Mouse (Mus musculus): ENCODE measurements around the gene Dkk3. TPM values are rescaled to one million over a fixed set of nuclear protein-coding genes. Genes with fewer than 3 reads are reported as not detected.
A peak's percentile ranks its signal among the peaks of the same experiment; 100 is the strongest.

The Dkk3 gene
- polyA plus RNA-seq, 1 experiment from 2014 or later: 55.0 TPM

DNA sequence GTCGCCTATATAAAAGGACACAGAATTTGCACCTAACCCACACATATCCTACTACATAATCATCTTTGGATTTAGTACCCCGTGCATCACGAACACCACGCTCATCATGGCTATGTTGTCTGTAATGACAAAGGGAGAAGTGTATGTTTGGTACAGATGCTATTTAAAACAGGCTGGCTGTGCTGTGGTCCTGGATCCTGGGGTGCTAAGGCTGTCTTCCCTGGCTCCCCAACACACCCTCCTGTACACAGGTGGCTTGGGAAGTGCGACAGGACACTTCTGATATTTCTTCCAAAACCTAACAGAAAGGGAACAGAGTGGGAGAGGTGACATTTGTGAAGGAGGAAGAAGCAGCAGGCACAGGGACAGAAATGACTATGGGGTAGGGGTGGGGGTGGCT is 35.2 kb downstream of the Dkk3 start:
- ATAC-seq (ENCODE audit: low read depth): no peak
- WGBS: 93% methylated on average over 5 of the region's 5 CpGs

DNA sequence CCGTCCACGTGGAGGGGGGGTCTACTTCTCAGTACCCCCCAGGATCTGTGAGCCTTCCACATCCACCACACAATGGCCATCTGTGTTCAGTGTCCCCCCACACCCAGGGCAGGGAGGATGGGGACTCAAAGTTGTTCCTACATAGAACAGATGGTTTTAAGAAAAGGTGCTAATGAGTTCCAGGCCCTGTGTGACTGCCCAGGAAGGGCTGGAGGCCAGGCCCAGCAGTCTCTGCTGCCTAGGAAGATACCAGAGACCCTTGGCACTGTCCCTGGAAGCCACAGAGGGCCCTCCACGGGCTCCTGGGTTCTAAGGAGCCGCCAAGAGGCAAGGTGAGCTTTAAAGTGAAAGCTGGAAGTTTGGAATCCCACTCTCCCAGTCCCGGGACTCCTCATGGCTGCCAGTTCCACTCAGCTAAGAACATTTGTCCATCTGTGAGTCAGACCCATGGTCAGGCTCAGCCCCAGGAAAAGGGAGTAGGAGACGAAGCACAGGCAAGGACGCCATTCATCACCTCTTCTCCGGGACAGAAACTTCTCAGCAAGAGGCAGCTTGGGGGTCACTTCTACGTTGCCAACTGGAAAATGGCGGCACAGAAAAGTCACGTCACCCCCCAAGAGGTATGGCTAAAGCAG is 36.9 kb downstream of the Dkk3 start:
- 62% methylated on average over 11 of the region's 11 CpGs for WGBS

More for the DNA sequence above, 35.2 kb downstream of the Dkk3 start:
- Histone ChIP-seq H3K4me1 (ENCODE audit: control insufficient read depth, insufficient read depth, low read length) (peaks cover 12% of the 10 kb centered on the region; the same call in 1 of the 2 replicates), H3K27ac (replicated peaks; ENCODE audit: low read depth, low read length) (no peak overlapping the region), H3K9me3 (ENCODE audit: control insufficient read depth, low read length) (no peaks in the 10 kb centered on the region), H3K9ac (ENCODE audit: low read depth, low read length) (no peak overlapping the region), H3K27me3 (replicated peaks; ENCODE audit: control insufficient read depth, insufficient read depth, low read length) (no peaks in the 10 kb centered on the region), H3K36me3 (ENCODE audit: control insufficient read depth, insufficient read depth, low read length) (no peaks in the 10 kb centered on the region), H3K4me2 (ENCODE audit: low read depth, low read length) (no peak overlapping the region), H3K4me3 (ENCODE audit: low read depth, low read length) (no peak overlapping the region)
- DNase-seq (ENCODE audit: low spot score): no peak

DNA sequence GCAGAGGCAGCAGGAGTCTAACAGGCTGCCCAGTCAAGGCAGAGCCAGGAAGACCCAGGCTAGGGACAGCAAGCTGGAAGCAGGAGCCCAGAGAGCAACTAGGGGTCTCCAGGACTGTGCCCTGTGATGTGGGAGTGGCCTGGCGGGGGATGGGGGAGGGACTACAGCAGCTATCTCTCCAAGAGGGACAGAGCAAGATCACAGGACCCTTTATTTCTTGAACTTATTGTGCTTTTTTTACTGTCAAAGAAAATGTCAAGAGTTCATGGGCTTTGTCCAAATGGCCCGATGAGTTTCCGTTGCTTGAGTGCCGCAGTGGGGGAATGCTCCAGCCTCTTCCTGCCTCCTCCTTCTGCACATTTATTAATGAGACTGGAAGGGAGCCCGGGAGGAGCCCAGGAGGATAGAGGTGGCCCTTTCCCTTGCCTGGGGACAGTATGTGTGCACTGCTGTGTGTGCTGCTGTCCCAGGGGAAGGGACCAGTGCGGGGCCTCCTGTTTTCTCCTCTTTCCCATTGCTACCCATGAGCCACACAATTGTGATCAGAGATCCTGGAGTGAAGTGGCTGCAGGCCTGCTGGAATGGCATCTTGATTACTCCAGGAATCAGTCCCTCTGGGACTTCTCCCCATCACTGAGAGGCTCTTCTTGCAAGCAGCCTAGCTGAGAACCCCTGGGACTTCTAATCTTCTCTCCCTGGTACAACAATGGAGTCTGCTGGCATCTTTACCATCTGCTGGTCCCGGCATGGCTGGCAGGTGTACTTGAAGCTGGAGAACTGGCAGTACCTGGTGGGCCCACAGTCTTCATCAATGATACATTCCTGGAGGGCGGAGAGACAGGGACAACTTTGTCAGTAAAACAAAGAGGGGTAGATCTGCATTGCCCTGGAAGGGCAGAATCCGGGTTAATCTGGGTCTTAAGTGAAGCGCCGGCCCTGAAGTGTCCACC is 37.7 kb downstream of the Dkk3 start:
- Histone ChIP-seq H3K4me1 (ENCODE audit: control insufficient read depth, insufficient read depth, low read length) (0 out of 2 replicates have a peak, but pooled peaks cover 6% of the 10 kb centered on the region), H3K36me3 (ENCODE audit: control insufficient read depth, insufficient read depth, low read length) (peaks cover 12% of the 10 kb centered on the region)
- DNase-seq (ENCODE audit: low spot score): peak; percentile 47

More for the DNA sequence above, 36.9 kb downstream of the Dkk3 start:
- no peaks in the 10 kb centered on the region for H3K27me3 ChIP-seq (replicated peaks; ENCODE audit: control insufficient read depth, insufficient read depth, low read length)
- H3K4me3 ChIP-seq (ENCODE audit: low read depth, low read length): no peak overlapping the region
- H3K36me3 ChIP-seq (ENCODE audit: control insufficient read depth, insufficient read depth, low read length): peaks cover 7% of the 10 kb centered on the region
- H3K27ac ChIP-seq (replicated peaks; ENCODE audit: low read depth, low read length): no peak overlapping the region
- DNase-seq (ENCODE audit: low spot score) (peak; percentile 40), ATAC-seq (ENCODE audit: low read depth) (no peak)
- H3K9ac ChIP-seq (ENCODE audit: low read depth, low read length): no peak overlapping the region
- 0 out of 2 replicates have a peak, but pooled peaks cover 6% of the 10 kb centered on the region for H3K4me1 ChIP-seq (ENCODE audit: control insufficient read depth, insufficient read depth, low read length)
- H3K9me3 ChIP-seq (ENCODE audit: control insufficient read depth, low read length): no peaks in the 10 kb centered on the region
- H3K4me2 ChIP-seq (ENCODE audit: low read depth, low read length): no peak overlapping the region

DNA sequence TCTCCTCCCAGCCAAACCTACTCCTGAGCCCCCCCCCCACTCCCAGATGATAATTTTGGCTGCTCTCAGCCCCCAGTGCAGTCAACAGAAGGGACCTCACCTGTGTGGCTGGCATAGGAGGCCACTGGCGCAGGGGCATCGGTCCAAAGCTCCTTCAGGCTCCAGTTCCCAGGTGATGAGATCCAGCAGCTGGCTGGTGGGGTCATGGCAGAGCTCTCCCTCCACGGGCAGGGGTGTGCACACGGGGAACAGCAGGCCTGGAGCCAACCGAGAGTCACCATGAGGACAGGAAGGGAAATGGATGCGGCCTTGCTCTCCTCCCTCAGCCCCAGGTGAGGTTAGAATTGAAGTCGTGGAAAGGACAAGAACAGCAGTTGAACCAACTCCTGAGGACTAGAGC is 39.6 kb downstream of the Dkk3 start:
- no peak overlapping the region for H3K4me3 ChIP-seq (ENCODE audit: low read depth, low read length)
- no peak for ATAC-seq (ENCODE audit: low read depth)
- H3K27me3 ChIP-seq (replicated peaks; ENCODE audit: control insufficient read depth, insufficient read depth, low read length): no peaks in the 10 kb centered on the region
- no peak for DNase-seq (ENCODE audit: low spot score)
- no peaks in the 10 kb centered on the region for H3K9me3 ChIP-seq (ENCODE audit: control insufficient read depth, low read length)
- H3K36me3 ChIP-seq (ENCODE audit: control insufficient read depth, insufficient read depth, low read length): peaks cover 16% of the 10 kb centered on the region
- H3K9ac ChIP-seq (ENCODE audit: low read depth, low read length): no peak overlapping the region
- no peak overlapping the region for H3K4me2 ChIP-seq (ENCODE audit: low read depth, low read length)
- 0 out of 2 replicates have a peak, but pooled peaks cover 6% of the 10 kb centered on the region for H3K4me1 ChIP-seq (ENCODE audit: control insufficient read depth, insufficient read depth, low read length)
- 83% methylated on average over 7 of the region's 7 CpGs for WGBS
- no peak overlapping the region for H3K27ac ChIP-seq (replicated peaks; ENCODE audit: low read depth, low read length)

More for the DNA sequence above, 37.7 kb downstream of the Dkk3 start:
- Histone ChIP-seq H3K4me3 (ENCODE audit: low read depth, low read length) (no peak overlapping the region), H3K4me2 (ENCODE audit: low read depth, low read length) (no peak overlapping the region), H3K27me3 (replicated peaks; ENCODE audit: control insufficient read depth, insufficient read depth, low read length) (no peaks in the 10 kb centered on the region), H3K9ac (ENCODE audit: low read depth, low read length) (no peak overlapping the region), H3K27ac (replicated peaks; ENCODE audit: low read depth, low read length) (no peak overlapping the region), H3K9me3 (ENCODE audit: control insufficient read depth, low read length) (no peaks in the 10 kb centered on the region)
- ATAC-seq (ENCODE audit: low read depth): no peak
- WGBS: 54% methylated on average over 11 of the region's 11 CpGs

DNA sequence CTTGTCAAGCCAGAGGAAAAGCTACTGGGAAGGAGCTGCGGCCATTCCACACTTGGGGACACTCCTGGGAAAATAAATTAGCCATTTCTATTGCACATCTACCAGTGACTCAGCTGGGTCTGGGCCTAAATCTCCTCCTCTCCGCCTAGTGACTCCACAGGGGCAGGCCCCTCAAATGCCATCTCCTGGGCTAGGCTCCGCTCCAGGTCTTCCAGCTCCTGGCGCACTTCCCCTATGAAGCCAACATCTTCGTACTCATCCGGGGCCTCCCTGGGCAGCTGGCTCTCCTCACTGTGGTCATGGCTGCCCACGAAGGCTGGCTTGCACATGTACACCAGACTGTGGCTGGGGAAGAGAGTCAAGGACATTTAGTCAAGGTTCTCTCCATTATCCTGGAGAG is 40.8 kb downstream of the Dkk3 start:
- Histone ChIP-seq H3K9ac (ENCODE audit: low read depth, low read length) (no peak overlapping the region), H3K4me2 (ENCODE audit: low read depth, low read length) (no peak overlapping the region), H3K4me1 (ENCODE audit: control insufficient read depth, insufficient read depth, low read length) (0 out of 2 replicates have a peak, but pooled peaks cover 6% of the 10 kb centered on the region), H3K27me3 (replicated peaks; ENCODE audit: control insufficient read depth, insufficient read depth, low read length) (no peaks in the 10 kb centered on the region), H3K27ac (replicated peaks; ENCODE audit: low read depth, low read length) (no peak overlapping the region), H3K4me3 (ENCODE audit: low read depth, low read length) (no peak overlapping the region), H3K36me3 (ENCODE audit: control insufficient read depth, insufficient read depth, low read length) (peaks cover 20% of the 10 kb centered on the region), H3K9me3 (ENCODE audit: control insufficient read depth, low read length) (no peaks in the 10 kb centered on the region)
- ATAC-seq (ENCODE audit: low read depth) (no peak), DNase-seq (ENCODE audit: low spot score) (no peak)
- 81% methylated on average over 7 of the region's 7 CpGs for WGBS

DNA sequence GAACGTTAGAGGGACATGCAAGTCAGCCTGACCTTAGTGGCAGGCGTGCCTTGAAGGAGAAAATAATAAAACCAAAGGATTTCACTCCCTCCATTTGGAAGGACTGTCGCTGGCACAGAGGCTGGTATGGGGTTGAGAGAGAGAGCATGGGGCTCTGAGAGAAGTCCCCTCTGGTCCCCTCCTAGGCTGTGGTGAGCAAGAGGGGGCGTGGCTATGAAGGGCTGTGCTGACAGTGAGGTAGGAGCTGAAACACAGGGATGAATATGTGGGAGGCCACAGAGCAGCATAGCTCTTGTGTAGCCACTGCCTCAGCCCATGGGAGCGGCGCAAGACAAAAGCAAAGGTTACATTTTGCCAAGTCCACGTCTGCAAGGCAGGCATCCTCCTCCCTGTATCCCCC is 41.4 kb downstream of the Dkk3 start:
- no peak overlapping the region for H3K27ac ChIP-seq (replicated peaks; ENCODE audit: low read depth, low read length)
- peaks cover 24% of the 10 kb centered on the region for H3K36me3 ChIP-seq (ENCODE audit: control insufficient read depth, insufficient read depth, low read length)
- H3K9ac ChIP-seq (ENCODE audit: low read depth, low read length): no peak overlapping the region
- 85% methylated on average over 7 of the region's 7 CpGs for WGBS
- H3K4me2 ChIP-seq (ENCODE audit: low read depth, low read length): no peak overlapping the region
- H3K9me3 ChIP-seq (ENCODE audit: control insufficient read depth, low read length): no peaks in the 10 kb centered on the region
- 0 out of 2 replicates have a peak, but pooled peaks cover 6% of the 10 kb centered on the region for H3K4me1 ChIP-seq (ENCODE audit: control insufficient read depth, insufficient read depth, low read length)
- no peaks in the 10 kb centered on the region for H3K27me3 ChIP-seq (replicated peaks; ENCODE audit: control insufficient read depth, insufficient read depth, low read length)
- ATAC-seq (ENCODE audit: low read depth): no peak
- H3K4me3 ChIP-seq (ENCODE audit: low read depth, low read length): no peak overlapping the region
- DNase-seq (ENCODE audit: low spot score): no peak

DNA sequence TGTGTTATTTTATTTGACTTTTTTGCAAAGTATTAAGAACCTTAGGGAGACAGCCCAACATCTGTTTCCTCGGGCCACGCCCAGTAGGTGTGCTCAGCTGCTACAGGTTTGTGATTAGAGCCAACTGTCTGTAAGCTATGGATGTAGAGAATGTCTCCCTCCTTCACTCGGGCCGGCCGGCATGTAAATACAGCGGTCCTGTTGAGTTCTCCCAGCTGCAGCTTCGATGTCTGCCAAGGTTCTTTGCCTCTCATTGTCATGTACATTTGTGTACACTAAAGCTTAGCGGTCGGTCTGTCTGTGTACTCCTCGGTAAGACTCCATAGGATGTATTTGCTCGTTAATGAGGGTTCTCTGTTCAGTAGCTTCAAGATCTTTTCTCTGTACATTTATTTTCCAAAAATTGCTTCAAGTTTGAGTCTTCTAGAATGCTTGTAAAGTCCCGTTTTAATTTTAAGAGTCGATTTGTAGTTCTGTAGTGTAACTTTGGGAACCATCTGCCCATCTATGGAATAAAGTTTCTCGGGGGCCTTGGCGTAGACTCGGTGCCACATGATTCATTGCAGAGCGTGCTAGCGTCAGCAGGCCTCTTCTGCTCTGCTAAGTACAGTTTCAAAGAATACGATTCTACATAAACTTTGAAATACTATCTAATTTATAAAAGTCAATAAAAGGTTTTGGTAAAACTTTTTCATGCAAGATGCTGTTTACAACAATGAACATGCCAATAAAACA is 48.1 kb downstream of the Dkk3 start:
- peaks cover 69% of the 10 kb centered on the region for H3K36me3 ChIP-seq (ENCODE audit: control insufficient read depth, insufficient read depth, low read length)
- no peak for ATAC-seq (ENCODE audit: low read depth)

DNA sequence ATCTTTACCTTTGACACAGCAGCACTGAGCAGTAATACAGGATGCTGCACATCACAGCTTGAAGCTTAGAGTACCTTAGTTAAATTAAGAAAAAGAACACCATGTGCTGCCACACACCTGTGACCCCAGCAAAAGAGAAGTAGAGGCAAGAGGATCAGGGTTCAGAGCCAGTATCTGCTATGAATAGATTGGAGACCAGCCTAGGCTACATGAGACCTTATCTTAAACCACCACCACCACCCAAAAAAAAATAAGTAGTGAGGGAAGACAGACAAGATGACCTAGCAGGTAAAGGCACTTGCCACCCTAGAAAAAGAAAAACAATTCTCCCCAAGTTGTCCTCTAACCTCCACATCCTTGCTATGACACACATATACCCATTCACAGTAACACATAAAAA is 50.1 kb downstream of the Dkk3 start:
- H3K4me2 ChIP-seq (ENCODE audit: low read depth, low read length): no peak overlapping the region
- H3K9ac ChIP-seq (ENCODE audit: low read depth, low read length): no peak overlapping the region
- DNase-seq (ENCODE audit: low spot score): no peak
- H3K4me1 ChIP-seq (ENCODE audit: control insufficient read depth, insufficient read depth, low read length): no peaks in the 10 kb centered on the region
- no peaks in the 10 kb centered on the region for H3K9me3 ChIP-seq (ENCODE audit: control insufficient read depth, low read length)
- ATAC-seq (ENCODE audit: low read depth): no peak
- H3K27me3 ChIP-seq (replicated peaks; ENCODE audit: control insufficient read depth, insufficient read depth, low read length): no peaks in the 10 kb centered on the region
- H3K4me3 ChIP-seq (ENCODE audit: low read depth, low read length): no peak overlapping the region
- no peak overlapping the region for H3K27ac ChIP-seq (replicated peaks; ENCODE audit: low read depth, low read length)
- H3K36me3 ChIP-seq (ENCODE audit: control insufficient read depth, insufficient read depth, low read length): peaks cover 85% of the 10 kb centered on the region

More for the DNA sequence above, 48.1 kb downstream of the Dkk3 start:
- Histone ChIP-seq H3K27me3 (replicated peaks; ENCODE audit: control insufficient read depth, insufficient read depth, low read length) (no peaks in the 10 kb centered on the region), H3K4me2 (ENCODE audit: low read depth, low read length) (no peak overlapping the region), H3K27ac (replicated peaks; ENCODE audit: low read depth, low read length) (no peak overlapping the region), H3K4me1 (ENCODE audit: control insufficient read depth, insufficient read depth, low read length) (no peaks in the 10 kb centered on the region), H3K9ac (ENCODE audit: low read depth, low read length) (no peak overlapping the region), H3K4me3 (ENCODE audit: low read depth, low read length) (no peak overlapping the region), H3K9me3 (ENCODE audit: control insufficient read depth, low read length) (no peaks in the 10 kb centered on the region)
- 89% methylated on average over 19 of the region's 19 CpGs for WGBS
- no peak for DNase-seq (ENCODE audit: low spot score)
